Mouse (Mus musculus): Measurements from ENCODE around the gene Snx7.

GRCm38 (mm10) chr3:117787247-117787646, 81.5 kb downstream of the Snx7 start:
- TF ChIP-seq CTCF (IDR thresholded peaks at IDR 0.05) (no peak), EP300 (IDR thresholded peaks at IDR 0.05; ENCODE audit: insufficient read depth, low read depth, low read length) (no peak)
